Mouse (Mus musculus) liver, embryonic 13.5 days (tissue): ENCODE data around the gene Dip2b. TPM values are rescaled to one million over a fixed set of nuclear protein-coding genes. Genes with fewer than 3 reads are reported as not detected.
A peak's percentile ranks its signal among the peaks of the same experiment; 100 is the strongest.

Experiments used
- ATAC-seq: fragments of 200-750 bp; cut with Nextera tagmentation; 2 replicates; pipeline ENCODE4 v1.8.0; 2017; ENCODE audit warnings: low read depth, mild to moderate bottlenecking, moderate number of reproducible peaks, moderate library complexity
- DNase-seq: peaks from one replicate; pipeline ENCODE4 v3.0.0; 2022
- H3K27ac ChIP-seq: fragments of 300-500 bp; sonication (generic); 2 replicates; pipeline ENCODE4 v1.5.1; 2015; ENCODE audit warnings: moderate library complexity, mild to moderate bottlenecking, inconsistent platforms
- H3K27me3 ChIP-seq: fragments of 300-500 bp; sonication (generic); 2 replicates; pipeline ENCODE4 v1.6.1; 2015; ENCODE audit warnings: mild to moderate bottlenecking, inconsistent platforms
- H3K36me3 ChIP-seq: fragments of 300-500 bp; sonication (generic); 2 replicates; pipeline ENCODE4 v1.6.1; 2015; ENCODE audit warnings: mild to moderate bottlenecking, inconsistent platforms
- H3K4me1 ChIP-seq: fragments of 300-500 bp; sonication (generic); replicated peaks from 2 replicates; pipeline ENCODE4 v1.6.1; 2015; ENCODE audit warnings: inconsistent platforms
- H3K4me2 ChIP-seq: fragments of 300-500 bp; sonication (generic); 2 replicates; pipeline ENCODE4 v1.6.1; 2015; ENCODE audit warnings: inconsistent platforms, mild to moderate bottlenecking, moderate library complexity
- H3K4me3 ChIP-seq: fragments of 300-500 bp; sonication (generic); replicated peaks from 2 replicates; pipeline ENCODE4 v1.5.1; 2015; ENCODE audit warnings: mild to moderate bottlenecking, inconsistent platforms
- H3K9ac ChIP-seq: fragments of 300-500 bp; sonication (generic); 2 replicates; pipeline ENCODE4 v1.6.1; 2015; ENCODE audit warnings: mild to moderate bottlenecking, inconsistent platforms
- H3K9me3 ChIP-seq: fragments of 300-500 bp; sonication (generic); replicated peaks from 2 replicates; pipeline ENCODE4 v1.6.1; 2016; ENCODE audit warnings: inconsistent platforms
- WGBS: fragments of 180-500 bp; shearing (Covaris S2); methylation state at CpG from one replicate; pipeline ENCODE4 v1.1.7; 2015; ENCODE audit not compliant: insufficient replicate concordance; 5-methylcytosine and 5-hydroxymethylcytosine counted together
- polyA plus RNA-seq: library from polyadenylated mRNA; unstranded; fragments of >200 nt; fragmentation: Nextera tagmentation; extraction: Ambion mirVana; gene quantifications from 2 replicates; pipeline ENCODE4 v1.2.1, GENCODE M21; 2015

The Dip2b gene
- polyA plus RNA-seq, 1 experiment from 2014 or later: 2.2 TPM

DNA sequence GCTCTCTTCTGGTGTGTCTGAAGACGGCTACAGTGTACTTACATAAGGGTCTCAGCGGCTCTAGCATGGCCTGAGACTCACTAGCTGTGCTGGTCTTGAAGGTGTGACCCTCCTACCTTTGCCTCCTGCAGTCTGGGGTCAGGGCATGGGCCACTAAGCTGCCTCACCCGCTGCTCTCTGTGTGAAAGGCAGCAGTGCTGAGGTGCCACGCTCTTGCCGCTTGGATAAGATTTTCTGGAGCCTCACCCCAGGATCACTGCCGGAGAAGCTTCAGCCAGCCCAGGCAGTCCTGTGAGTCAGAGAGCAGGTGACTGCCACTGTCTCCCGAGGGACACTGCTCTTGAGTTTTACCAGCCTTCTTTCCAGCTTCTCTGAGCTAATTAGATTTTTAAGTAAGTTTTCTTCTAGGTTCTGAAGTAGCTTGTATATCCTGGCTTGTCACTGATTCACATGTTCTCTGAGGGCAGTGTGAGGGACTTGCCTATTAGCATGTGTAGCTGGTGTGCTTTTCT, 18.0 kb downstream of the Dip2b start:
- DNase-seq (no peak), ATAC-seq (no peak)
- Histone ChIP-seq H3K4me2 (no peak overlapping the region), H3K9ac (no peak overlapping the region), H3K27ac (no peak overlapping the region), H3K27me3 (no peaks in the 10 kb centered on the region), H3K9me3 (no peaks in the 10 kb centered on the region), H3K4me3 (no peak overlapping the region), H3K4me1 (peaks cover 41% of the 10 kb centered on the region), H3K36me3 (no peaks in the 10 kb centered on the region)
- WGBS: 76% methylated on average over 7 of the region's 7 CpGs

DNA sequence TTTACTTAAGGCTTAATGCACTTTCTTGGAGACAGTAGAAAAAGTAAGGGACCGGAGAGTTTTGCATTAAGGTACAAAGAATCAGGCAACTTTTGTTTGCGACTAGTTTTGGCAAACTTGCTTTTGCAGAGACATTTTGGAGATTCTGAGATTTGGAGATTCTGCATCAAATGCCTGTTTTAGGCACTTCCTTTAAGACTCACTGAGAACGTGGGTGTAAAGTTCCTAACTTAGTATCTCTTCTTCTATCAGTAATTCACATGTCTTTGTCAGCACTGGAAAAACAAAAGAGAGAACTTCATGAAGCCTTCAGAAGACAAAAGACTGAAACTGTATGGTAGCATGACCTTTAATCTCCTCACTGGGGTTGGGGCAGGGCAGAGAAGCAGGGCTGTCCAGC, 19.2 kb downstream of the Dip2b start:
- no peak overlapping the region for H3K9ac ChIP-seq
- ATAC-seq (peak; percentile 19; the same call in 1 of the 2 replicates), DNase-seq (no peak)
- peaks cover 40% of the 10 kb centered on the region for H3K4me1 ChIP-seq
- 68% methylated on average over 3 of the region's 3 CpGs for WGBS
- H3K9me3 ChIP-seq: no peaks in the 10 kb centered on the region
- H3K27me3 ChIP-seq: no peaks in the 10 kb centered on the region
- no peak overlapping the region for H3K4me3 ChIP-seq
- no peaks in the 10 kb centered on the region for H3K36me3 ChIP-seq
- H3K4me2 ChIP-seq: 0 out of 2 replicates have a peak overlapping the region, but pooled peaks have one; percentile 8
- no peak overlapping the region for H3K27ac ChIP-seq

DNA sequence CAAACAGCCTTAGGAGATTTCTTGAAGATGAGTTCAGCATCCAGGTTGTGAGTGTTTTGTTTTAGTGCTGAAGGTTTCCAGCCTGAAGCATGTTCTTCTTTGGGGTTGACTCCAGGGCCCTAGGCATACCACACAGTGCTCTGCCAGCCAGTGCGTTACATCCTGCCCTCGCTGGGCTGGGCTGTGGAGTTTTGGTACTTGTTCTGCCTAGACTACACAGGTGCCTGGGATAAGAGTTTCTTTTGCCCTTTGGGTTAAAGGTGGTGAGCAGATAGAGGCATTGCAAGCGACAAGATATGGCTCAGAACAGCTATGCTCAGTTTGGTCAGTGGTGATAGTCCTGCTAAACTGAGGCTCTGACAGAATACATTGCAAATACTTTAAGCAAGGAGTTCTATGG, 19.7 kb downstream of the Dip2b start:
- H3K9ac ChIP-seq: no peak overlapping the region
- 0 out of 2 replicates have a peak overlapping the region, but pooled peaks have one; percentile 8 for H3K4me2 ChIP-seq

DNA sequence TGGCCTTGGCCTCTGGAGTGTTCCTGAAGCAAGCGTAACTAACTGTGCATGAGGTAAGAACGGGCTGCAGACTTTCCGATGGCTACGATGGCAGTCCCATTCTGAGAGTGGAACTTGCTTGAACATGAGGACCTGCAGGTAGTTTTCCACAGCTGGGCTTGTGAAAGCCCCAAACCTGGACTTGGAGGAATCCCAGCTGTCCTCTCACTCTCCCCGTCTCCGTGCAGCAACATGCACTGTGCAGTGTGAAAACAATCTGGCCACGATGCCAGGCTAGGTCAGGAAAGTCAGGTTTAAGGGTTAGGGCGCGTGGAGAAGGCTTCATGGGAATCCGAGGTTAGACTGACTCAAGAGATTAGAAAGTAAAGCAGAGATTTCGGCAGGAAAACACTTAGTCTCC, 20.4 kb downstream of the Dip2b start:
- H3K27me3 ChIP-seq: no peaks in the 10 kb centered on the region
- no peaks in the 10 kb centered on the region for H3K36me3 ChIP-seq
- 74% methylated on average over 11 of the region's 11 CpGs for WGBS
- DNase-seq (no peak), ATAC-seq (no peak)
- peaks cover 48% of the 10 kb centered on the region for H3K4me1 ChIP-seq
- no peak overlapping the region for H3K4me3 ChIP-seq
- H3K4me2 ChIP-seq: no peak overlapping the region
- H3K9me3 ChIP-seq: no peaks in the 10 kb centered on the region
- H3K27ac ChIP-seq: no peak overlapping the region
- no peak overlapping the region for H3K9ac ChIP-seq

More for the DNA sequence above, 19.7 kb downstream of the Dip2b start:
- 22% methylated on average over 3 of the region's 3 CpGs for WGBS
- H3K36me3 ChIP-seq: no peaks in the 10 kb centered on the region
- H3K9me3 ChIP-seq: no peaks in the 10 kb centered on the region
- DNase-seq: peak; percentile 44
- no peak overlapping the region for H3K4me3 ChIP-seq
- peak overlapping the region; percentile 35; the same call in 1 of the 2 replicates for H3K27ac ChIP-seq
- H3K4me1 ChIP-seq: peaks cover 43% of the 10 kb centered on the region
- no peaks in the 10 kb centered on the region for H3K27me3 ChIP-seq
- ATAC-seq: peak; percentile 93

DNA sequence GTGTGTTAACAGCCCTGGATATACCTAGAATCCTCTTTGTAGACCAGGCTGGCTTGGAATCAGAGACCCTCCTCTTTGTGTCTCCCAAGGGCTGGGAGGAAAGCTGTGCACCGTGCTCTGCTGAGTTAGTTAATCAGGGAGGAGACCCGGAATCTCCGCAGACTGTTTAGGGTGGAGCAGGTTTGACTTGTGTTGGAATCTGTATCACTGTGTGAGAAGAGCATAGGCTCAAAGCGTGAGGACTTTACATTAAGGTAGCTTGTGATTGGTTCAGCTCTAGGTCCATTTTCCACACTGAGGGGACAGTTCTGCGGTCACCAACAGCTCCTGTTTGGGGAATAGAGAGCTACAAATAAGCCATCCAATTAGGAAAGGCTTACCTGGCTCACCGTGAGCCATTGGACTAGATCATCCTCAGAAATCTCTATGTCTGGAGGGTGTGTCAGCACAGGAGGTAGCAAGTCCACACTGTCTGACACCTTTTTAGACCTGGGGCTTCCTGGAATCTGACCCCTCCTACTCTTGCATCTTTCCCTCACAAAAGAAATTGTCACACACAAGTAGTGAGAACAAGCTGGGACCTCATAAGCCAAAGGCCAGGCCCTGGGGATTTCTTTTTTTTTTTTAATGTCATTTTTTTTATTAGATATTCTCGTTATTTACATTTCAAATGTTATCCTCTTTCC, 21.3 kb downstream of the Dip2b start:
- no peak overlapping the region for H3K4me3 ChIP-seq
- peaks cover 50% of the 10 kb centered on the region for H3K4me1 ChIP-seq
- no peak overlapping the region for H3K27ac ChIP-seq
- H3K27me3 ChIP-seq: no peaks in the 10 kb centered on the region
- H3K4me2 ChIP-seq: no peak overlapping the region
- DNase-seq: no peak
- H3K9me3 ChIP-seq: no peaks in the 10 kb centered on the region
- no peak overlapping the region for H3K9ac ChIP-seq
- ATAC-seq: no peak
- 72% methylated on average over 7 of the region's 7 CpGs for WGBS
- H3K36me3 ChIP-seq: no peaks in the 10 kb centered on the region

DNA sequence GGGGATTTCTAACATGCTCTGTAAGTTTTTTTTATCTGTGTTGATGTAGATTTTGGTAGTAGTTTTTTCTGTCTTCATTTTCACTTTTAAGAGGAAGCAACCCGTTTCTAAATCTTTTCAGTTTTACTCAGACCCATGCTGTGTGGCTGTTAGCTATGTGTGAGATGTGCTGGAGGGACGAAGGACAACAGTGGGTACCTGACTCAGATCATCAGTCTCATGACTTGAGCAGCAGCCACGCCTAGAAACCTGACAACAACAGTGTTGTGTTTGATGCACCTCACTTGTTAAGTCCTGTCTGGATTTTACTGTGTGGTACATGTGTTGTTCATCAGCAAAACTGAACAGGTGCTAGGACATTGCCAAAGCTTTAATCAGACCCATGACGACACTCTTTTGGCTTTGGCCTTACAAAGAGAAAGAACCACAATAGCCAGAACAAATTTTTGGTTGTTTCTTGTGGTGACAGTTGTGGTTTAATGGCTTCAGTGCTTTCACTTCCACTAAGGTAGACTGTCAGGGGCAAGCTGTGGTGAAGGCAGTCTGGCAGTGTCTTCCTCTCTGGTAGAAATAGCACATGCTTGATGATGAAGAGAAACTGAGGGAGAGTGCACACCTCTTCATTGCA, 22.2 kb downstream of the Dip2b start:
- Histone ChIP-seq H3K27ac (no peak overlapping the region), H3K9me3 (no peaks in the 10 kb centered on the region), H3K4me2 (no peak overlapping the region), H3K36me3 (no peaks in the 10 kb centered on the region), H3K27me3 (no peaks in the 10 kb centered on the region), H3K4me1 (peaks cover 50% of the 10 kb centered on the region), H3K4me3 (no peak overlapping the region), H3K9ac (no peak overlapping the region)
- no peak for DNase-seq
- 53% methylated on average over 4 of the region's 4 CpGs for WGBS
- no peak for ATAC-seq

DNA sequence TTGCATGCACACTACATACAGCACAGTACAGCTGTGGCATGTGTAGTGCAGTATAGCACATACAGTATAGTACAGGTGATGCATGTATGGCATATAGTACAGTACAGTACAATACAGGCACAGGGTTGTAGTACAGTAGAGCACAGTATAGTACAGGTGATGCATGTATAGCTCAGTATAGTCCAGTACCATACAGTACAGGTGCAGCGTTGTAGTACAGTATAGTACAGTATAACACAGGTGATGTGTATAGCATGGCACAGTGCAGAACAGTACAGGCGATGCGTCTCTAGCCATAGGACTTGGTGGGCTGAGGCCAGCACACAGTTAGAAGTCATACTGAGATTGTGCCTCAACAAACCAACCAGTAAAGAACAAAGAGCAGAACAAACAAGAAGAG, 22.9 kb downstream of the Dip2b start:
- Histone ChIP-seq H3K4me1 (peaks cover 56% of the 10 kb centered on the region), H3K36me3 (no peaks in the 10 kb centered on the region), H3K4me2 (no peak overlapping the region), H3K27ac (no peak overlapping the region), H3K9me3 (no peaks in the 10 kb centered on the region), H3K9ac (no peak overlapping the region), H3K27me3 (no peaks in the 10 kb centered on the region), H3K4me3 (no peak overlapping the region)
- DNase-seq (no peak), ATAC-seq (no peak)
- WGBS: 85% methylated on average over 3 of the region's 3 CpGs

DNA sequence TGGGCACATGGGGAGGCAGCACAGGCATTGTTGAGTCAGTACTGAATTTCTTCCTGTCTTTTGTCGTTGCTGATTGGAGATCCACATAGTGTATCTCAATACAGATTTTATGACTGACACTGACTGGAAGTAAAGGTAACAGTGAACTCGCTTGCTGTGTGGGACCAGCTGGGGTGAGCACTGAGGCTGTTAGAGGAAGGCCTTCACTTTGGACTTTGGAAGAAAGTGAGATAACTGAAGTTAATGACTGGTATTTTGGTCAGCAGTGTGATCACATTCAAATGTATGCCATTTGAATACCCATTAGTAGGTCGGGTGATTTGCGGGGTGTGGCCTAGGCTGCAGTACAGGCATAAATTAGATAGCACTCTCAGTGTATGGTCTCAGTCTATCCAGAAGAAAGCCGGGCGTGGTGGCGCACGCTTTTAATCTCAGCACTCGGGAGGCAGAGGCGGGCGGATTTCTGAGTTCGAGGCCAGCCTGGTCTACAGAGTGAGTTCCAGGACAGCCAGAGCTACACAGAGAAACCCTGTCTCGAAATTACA, 24.8 kb downstream of the Dip2b start:
- Histone ChIP-seq H3K4me2 (no peak overlapping the region), H3K36me3 (no peaks in the 10 kb centered on the region), H3K27me3 (no peaks in the 10 kb centered on the region), H3K4me1 (peaks cover 52% of the 10 kb centered on the region), H3K9me3 (no peaks in the 10 kb centered on the region), H3K4me3 (no peak overlapping the region), H3K27ac (no peak overlapping the region), H3K9ac (no peak overlapping the region)
- peak; percentile 50 for ATAC-seq
- DNase-seq: no peak
- 65% methylated on average over 13 of the region's 13 CpGs for WGBS

DNA sequence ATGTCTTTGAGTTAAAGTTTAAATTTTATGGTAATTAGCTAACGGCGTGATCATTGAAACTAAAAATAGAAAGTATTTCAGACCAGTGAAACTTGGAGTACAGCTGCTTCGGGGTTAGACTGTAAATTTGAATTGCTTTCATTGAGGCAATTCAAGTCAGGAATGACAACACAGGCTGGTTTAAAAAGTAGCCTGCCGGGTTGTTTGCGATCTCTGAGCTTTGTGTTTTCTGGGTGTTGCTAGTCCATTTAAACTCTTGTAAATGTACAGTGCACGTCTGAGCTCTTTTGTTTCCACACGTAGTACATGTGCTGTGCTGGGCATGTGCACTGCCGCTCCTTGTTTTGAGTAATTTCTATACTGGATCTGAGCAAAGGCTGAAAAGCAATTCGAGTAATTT, 28.2 kb downstream of the Dip2b start:
- Histone ChIP-seq H3K4me1 (peaks cover 30% of the 10 kb centered on the region), H3K9me3 (no peaks in the 10 kb centered on the region), H3K4me3 (no peak overlapping the region), H3K27ac (no peak overlapping the region; the same call in 1 of the 2 replicates), H3K36me3 (no peaks in the 10 kb centered on the region), H3K27me3 (no peaks in the 10 kb centered on the region), H3K4me2 (no peak overlapping the region), H3K9ac (no peak overlapping the region)
- ATAC-seq: no peak
- no peak for DNase-seq
- 71% methylated on average over 9 of the region's 9 CpGs for WGBS

DNA sequence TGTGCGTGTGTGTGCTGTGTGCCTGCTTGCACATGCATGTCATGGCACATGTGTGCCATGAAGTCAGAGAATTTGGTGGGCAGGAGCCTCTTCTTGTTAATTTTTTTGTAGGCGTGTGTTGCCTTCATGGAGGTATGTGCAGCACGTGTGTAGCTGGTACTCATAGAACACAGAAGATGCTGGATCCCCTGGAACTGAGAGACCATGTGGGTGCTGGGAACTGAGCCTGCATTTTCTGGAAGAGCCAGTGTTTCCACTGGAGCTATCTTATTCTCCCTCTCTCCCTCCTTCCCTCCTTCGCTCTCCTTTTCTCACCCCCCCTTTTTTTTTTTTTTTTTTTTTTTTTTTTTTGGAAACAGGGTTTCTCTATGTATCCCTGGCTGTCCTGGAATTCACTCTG, 30.6 kb downstream of the Dip2b start:
- WGBS: 76% methylated on average over 4 of the region's 4 CpGs
- Histone ChIP-seq H3K9ac (no peak overlapping the region), H3K27ac (no peak overlapping the region), H3K27me3 (no peaks in the 10 kb centered on the region), H3K4me1 (peaks cover 26% of the 10 kb centered on the region), H3K4me3 (no peak overlapping the region), H3K4me2 (no peak overlapping the region), H3K36me3 (no peaks in the 10 kb centered on the region), H3K9me3 (no peaks in the 10 kb centered on the region)
- ATAC-seq: no peak
- no peak for DNase-seq

DNA sequence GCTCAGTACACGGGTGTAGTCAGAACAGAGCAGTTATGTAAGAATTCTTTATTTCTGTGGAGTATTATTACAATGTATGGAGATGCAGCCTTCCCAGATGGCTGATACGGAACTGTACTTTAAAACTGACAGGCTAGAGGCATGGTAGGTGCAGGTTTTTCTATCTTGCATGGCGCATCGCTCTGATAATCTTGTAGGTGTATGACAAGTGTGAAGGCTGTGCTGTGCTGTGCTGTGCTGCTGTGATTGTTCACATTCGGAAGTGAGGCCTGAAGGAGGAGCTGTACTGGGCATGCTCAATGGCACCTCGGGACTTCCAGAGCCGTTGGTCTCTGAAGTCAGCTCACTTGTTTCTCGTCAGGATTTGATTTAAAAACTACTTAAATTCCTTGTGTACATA, 31.6 kb downstream of the Dip2b start:
- Histone ChIP-seq H3K4me3 (no peak overlapping the region), H3K4me2 (no peak overlapping the region), H3K36me3 (no peaks in the 10 kb centered on the region), H3K9ac (no peak overlapping the region), H3K9me3 (no peaks in the 10 kb centered on the region), H3K27ac (no peak overlapping the region), H3K27me3 (no peaks in the 10 kb centered on the region), H3K4me1 (peaks cover 33% of the 10 kb centered on the region)
- no peak for DNase-seq
- no peak for ATAC-seq
- WGBS: 81% methylated on average over 8 of the region's 8 CpGs
